Mouse (Mus musculus) ZHBTc4 (cell line): ENCODE measurements around the gene Car9.
"Not testable (repeated sequence)": the region's sequence is repeated elsewhere in the genome, so short reads cannot be mapped to it uniquely, and the experiment has no call there.

ENCODE experiments used
- DNase-seq: peaks from one replicate; pipeline ENCODE4 v3.0.0-alpha.2; 2011; ENCODE audit warnings: low read depth, low spot score

Car9 gene

DNA sequence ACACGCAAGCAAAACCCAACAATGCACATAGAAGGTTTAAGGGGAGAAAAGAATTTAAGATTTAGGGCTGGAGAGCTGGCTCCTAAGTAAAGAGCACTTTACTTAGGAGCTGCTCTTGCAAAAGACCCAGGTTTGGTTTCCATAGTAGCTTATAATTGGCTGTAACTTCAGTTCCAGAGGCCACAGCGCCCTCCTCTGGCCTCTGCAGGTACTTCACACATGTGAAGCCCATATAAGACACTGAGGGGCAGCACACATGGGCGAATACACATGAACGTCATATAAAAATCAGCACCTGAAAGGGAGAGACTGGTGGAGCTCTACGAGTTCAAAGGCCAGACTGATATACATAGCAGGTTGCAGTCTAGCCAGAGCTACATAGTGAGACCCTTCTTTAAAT lies 21.1 kb downstream of the Car9 start:
- peak; percentile 85 for DNase-seq

DNA sequence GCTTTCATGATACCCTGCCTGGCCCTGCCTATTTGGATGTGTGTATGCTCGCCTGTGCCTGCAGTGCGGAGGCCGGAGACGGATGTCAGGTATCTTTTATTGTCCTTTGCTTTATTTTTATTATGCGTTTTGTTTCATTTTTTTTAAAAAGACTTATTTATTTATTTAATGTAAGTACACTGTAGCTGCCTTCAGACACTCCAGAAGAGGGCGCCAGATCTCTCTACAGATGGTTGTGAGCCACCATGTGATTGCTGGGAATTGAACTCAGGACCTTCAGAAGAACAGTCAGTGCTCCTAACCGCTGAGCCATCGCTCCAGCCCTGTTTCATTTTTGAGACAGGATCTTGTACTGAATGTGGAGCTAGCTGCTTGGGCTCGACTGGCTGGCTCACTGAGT lies 21.7 kb downstream of the Car9 start:
- peak; percentile 54 for DNase-seq

DNA sequence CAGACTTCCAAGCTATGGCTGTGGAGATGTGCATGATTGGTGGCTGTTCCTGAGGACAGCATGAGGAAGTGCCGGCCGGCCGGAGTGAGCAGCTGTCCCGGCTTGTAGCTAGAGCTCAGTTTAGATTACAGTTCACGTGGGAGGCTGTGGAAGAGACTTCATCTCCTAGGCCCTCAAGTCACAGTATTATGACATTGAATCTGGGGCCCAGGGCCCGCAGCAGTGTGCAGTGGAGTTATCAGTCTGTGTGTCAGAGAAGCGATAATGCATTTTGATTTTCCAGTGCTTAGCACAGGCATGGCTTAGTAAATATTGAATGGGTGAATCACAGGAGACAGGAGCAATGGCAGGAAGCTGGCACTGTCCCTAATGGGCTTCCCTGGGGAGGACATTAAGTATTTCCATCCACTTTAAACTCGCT lies 23.3 kb downstream of the Car9 start:
- DNase-seq: no peak

DNA sequence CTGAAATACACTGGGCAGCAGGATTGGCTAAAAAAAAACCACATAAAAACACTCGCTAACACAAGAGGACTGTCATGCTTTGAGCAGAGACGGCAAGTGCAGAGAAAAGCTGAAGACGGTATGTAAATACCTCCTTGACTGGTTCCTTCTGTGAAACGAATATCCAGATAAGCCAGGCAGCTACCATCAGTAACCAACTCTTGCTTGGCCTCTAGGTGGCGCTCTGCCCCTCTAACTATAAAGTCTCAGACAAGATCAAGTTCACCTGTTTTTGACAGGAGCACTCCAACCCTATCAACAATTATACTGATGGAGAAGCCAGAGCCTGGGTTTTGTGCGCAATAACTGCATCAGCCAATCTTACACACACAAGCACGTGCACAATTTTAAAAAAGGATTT lies 23.8 kb downstream of the Car9 start:
- DNase-seq: peak; percentile 89

DNA sequence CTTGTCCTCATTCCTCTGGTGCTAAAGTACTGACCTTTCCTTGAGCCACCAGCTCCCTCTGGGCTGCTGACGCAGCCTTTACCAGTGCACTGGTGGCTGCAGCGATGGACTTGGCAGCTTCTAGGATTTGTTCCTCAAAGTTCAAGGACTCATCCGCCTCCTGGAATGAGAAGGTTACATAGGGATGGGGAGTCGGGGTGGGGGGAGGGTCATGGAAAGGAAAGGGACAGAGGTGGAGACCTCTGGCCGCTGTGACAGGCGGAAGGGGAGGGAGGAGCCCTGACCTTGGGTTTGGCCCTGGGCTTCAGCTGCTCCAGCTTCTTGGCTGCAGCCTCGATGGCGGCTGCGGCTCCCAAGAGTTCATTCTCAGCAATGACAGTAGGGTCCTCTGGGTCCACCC lies 26.5 kb downstream of the Car9 start:
- no peak for DNase-seq

DNA sequence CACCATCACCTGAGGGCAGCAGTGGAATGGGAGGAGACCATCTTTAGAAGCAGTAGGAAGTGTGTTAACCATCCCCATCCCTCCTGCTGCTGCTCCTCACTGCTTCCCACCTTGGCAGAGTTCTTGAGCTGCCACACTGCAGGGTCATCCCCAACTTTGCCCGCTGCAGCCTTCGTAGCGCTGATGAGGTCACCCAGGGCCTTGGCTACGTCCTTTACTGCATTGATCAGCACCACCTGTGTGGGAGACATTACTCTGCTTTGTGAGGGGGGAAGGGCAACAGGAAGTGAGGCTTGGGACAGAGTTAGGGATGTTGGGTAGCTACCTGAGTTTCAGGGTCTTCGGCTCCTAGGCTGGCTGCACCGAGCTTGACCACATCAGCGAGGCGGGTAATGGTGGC lies 28.9 kb downstream of the Car9 start:
- DNase-seq: no peak

DNA sequence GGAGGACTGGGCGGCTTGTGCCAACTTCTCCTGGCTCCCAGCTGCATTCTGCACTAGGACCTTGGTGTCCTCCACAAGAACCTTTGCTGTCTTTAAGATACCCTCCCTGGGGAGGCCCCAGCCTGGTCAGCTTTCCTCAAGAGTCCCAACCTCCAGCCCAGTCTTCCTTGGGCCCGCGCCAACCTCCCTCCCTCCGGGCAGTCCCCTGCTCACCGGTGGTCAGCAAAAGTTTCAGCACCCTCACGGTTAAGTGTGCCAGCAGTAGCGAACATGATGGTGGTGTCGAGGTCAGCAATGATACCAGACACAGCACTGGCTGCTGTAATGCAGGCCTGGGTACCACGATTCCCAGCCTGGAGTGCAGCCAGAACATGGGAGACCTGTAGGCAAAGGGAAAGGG lies 29.3 kb downstream of the Car9 start:
- DNase-seq: no peak

DNA sequence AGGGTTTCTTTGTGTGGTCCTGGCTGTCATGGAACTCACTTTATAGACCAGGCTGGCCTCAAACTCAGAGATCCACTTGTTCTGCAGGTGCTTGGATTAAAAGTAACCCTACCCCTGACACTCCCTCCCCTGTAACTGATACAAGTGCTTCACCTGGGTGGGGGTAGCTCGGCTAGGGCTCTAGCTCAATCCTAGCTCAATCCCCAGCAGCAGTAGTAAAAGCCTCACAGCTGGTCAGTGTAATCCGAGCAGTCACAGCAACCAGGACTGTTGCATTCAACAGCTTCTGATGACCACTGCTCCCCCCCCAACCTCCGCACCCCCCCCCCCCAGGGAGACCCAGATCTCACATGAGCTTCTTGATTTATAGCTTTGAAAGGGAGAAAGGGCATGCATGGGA lies 35.3 kb downstream of the Car9 start:
- no peak for DNase-seq

DNA sequence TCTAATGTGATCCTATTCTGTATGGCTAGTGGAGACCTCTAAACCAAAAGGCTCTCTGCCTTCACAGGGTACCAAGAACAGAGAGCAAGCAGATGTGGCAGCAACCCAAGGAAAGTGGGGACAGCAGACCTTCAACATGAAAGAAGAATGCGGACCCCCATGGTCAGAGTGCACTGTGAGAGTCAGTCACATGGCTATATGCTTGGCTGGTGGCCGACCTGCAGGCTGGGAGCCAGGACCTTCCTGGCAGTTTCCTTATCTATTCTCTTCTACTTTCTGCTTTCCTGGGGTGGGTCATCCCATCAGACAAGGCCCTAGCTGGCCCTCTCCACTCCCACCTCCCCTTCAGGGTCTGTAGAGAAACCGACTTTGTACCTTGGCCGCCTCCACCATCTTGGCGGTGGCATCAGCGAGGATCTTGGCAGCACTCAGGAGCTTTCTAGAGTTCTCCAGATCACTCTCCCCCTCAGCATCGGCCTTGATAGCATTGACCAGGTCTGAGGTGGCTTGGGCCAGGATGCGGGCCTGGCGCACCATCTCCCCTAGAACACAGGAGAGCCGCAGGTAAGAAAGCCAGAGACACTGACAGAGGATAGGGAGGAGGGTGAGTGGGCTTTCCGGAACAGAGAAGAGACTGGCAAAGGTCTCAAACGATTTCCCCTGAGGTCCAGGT lies 39.7 kb downstream of the Car9 start:
- no peak for DNase-seq

DNA sequence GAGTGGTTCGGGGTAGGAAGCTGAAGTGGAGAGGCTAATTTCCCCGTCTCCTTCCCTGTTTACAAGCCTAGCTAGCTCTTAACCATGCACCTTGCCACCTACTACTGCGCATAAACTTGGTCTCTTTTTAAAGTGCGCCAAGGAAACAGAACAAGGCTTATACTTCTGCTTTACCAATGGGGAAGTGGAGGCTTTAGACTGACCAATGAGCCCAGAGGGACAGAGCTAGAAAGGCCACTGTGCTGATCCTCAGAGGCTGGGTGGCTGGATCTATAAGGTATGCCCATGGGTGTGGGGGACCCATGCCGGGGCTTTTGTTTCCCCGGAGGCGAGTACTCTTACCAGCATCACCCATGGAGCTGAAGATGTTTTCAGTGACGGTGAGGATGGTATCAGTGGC lies 40.4 kb downstream of the Car9 start:
- DNase-seq: no peak

DNA sequence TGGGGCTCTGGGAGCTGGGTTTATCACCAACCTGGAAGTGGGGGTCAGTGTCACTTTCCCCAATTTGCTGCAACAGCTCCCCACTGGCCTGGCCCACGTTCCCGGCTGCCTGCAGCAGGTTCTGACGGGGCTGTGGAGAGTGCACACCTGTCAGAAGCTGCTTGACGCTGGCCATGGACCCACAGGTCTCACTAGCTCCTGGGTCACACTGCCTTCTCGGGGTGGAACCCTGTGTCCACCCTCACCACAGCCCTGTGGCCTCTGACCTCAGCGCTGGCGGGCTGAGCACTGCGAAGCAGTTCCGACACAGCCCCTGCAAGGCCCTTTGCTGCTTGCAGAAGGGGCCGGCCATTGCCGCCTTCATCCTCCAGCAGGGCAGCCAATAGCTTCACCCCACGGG lies 42.3 kb downstream of the Car9 start:
- DNase-seq: no peak

DNA sequence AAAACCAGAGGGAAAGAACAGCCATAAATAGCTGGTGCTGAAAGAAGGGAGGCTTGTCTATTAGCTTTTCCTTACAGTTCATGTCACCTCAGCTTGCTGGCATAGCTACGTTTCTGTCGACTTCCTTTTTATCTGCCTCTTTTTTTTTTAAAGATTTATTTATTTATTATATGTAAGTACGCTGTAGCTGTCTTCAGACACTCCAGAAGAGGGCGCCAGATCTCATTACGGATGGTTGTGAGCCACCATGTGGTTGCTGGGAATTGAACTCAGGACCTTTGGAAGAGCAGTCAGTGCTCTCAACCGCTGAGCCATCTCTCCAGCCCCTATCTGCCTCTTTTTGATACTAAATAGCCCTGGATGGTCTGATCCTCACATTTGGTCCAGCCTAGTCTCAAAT lies 45.1 kb downstream of the Car9 start:
- DNase-seq: not testable (repeated sequence)

DNA sequence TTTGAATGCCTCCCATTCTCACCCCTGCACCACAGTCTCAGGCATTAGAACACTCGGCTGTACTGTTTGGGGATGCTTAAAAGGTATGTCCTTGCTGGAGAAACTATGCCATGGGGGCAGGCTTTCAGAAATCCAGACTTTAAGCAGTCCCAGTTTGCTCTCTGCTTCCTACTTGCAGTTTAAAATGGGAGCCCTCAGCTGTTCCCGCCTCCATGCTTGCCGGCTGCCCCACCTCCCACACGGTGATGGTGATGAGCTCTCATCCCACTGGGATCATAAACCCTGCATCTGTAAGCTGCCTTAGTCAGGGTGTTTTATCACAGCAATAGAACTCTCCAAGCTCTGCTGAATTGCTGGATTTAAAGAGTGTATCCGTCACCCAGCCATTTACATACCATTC lies 45.7 kb downstream of the Car9 start:
- no peak for DNase-seq

DNA sequence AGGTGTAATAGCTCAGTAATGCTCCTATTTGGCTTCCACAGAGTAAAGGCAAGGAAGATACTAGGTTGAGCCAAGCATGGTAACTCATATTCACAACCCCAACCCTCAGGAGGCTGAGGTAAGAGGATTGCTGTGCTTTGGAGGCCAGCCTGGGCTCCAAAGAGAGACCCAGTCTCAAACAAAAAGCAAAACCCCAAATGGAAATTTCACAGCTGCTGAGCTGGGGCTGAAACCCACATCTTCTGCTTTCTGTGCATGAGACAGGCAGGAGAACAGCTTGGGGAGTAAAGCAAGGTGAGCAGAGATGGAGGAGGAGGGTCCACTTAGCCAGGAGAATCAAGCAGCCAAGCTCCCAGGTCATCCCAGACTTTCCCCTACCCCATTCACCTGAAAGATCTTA lies 47.1 kb downstream of the Car9 start:
- DNase-seq: no peak

DNA sequence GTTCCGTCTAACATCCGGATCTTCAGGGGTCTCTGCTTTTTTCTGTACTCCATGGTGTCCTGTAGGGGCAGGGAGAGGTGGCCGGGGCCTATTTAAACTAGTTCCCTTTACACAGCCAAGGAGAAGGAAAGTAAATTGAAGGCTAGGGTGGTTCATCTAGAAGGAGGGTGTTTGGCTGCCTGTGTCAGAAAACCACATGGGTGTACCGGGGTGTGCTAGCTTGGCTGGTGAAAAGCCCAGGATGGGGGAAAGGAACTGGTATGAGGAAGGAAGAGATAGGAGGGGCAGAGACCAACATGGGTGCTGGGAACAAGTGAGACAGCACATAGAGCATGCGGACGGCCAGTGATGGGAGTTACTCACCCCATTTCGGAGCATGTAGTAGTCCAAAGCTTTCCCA lies 49.2 kb downstream of the Car9 start:
- DNase-seq: no peak

DNA sequence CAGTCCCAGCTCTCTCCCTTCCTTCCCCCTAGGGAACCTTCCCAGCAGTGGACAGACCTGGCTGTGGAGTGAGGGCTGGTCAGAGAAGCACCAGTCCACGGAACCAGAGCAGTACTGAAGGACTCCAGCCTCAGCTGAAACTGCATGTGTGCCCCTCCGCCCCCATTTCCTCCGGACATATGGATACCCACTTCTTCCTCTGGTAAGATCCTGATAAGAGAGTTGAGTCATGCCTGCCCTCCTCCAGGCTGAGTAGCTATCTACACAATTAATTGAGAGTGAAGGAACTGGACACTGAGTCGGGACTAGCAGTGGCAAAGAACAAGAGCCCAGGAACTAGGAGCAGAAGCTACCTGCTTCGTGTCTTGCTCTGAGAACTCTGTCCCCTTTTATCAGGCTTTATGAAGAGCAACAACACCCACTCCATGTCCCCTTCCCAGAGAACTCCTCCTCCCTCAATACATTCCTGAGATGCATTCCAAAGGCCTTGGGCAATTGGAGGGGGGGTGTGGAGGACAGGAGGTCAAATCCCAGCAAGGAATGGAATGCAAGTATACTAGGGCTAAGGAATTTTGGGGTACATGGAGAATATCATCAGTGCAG lies 51.4 kb downstream of the Car9 start:
- peak; percentile 88 for DNase-seq

DNA sequence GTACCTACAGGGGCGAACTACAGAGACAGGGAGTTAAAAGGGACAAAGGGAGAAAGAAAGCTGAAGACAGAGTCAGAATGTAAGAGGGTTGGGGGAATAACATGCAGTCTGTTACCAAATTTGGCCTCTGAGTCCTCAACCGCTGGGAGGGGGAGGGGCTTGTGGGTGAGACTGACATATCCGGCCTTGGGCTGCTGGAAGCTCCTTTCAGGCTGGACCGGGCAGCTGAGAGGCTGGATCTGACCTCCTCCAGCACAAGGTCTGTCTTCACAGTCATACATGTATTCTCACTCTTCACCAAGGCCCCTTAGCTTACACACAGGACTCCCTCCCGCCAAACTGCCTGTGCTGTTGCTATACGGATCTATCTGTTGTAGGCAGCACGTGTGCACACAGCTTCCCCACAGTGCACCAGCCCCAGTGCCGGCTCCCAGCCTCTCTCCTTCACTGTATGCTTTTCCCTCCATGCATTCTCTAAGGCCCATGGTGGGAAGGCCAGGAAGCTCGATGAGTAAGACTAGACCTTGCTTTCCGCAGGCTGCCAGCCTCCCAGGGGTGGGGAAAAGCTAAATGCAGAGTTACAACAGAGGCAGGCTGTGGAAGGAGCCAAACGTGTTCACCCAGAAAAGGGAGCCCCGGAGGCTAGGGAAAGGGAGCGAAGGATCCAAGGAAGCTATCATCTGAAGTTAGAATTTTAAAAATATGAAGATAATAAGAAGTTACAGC lies 52.0 kb downstream of the Car9 start:
- DNase-seq: peak; percentile 77

DNA sequence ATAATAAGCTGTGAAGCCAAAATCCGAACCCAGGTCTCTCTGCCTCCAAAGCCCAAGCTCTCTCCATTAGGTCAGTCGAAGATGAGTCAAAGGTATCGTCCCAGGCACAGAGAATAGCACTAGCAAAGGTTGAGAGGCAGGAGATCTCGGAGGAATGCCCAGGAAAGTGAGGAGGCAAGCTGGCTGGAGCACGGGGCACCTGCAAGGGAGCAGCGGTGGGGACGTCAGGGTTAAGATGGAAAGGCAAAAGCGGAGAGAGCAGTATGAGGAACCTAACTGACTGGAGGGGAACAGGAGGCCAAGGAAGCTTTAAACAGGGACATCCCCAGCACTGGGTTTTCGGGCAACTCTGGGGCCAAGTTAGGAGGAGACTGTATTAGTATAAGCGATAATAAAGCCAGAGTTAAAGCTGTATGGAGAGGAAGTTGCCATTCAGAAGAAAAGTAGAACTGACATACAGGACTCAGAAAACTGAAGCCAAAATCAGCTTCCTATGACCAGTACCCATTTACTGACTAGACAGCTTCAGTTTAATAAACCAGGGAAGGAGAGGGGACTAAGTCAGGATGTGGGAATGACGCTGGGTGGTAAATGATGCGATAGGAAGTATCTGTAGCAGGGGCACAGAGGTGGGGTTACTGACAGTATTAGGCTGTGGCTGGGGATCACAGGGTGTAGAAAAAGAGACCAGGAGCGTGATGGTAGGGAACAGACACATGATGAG lies 52.9 kb downstream of the Car9 start:
- DNase-seq: no peak

DNA sequence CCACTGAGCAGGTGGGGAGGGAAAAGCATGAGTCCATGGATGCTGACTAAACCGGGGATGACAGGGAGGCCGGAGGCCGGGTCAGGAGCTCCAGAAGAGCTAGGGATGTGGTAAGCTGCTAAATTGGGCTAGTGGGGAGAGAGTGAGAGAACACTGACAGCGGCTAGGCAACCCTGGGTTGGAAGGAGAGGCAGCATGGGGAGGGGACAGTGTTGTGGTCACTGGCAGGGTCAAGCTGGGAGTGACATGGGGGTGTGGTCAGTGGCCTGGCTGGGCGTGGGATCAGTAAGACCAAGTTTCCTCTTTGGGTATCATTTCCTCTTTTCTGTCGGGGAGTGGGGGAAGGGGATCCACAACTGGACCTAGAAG lies 53.5 kb downstream of the Car9 start:
- DNase-seq: no peak

DNA sequence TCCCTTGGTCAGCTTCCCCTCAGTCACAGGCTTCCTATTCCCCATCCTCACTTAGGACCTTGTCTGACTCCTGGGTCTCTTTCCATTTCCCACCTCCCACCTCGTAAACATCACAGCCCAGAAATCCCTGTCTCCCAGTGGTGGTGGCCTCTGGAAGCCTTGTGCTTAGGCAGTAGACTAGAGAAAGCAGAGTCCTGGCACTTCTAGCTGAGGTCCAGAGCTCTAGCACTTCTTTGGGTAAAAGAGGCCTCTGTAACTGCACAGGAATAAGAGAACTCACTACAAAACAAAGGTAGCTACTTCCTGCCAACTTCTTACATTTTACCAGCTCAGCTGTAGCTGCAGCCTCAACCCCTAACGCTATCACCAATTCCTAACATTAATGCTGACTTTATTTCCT lies 54.2 kb downstream of the Car9 start:
- DNase-seq: no peak

DNA sequence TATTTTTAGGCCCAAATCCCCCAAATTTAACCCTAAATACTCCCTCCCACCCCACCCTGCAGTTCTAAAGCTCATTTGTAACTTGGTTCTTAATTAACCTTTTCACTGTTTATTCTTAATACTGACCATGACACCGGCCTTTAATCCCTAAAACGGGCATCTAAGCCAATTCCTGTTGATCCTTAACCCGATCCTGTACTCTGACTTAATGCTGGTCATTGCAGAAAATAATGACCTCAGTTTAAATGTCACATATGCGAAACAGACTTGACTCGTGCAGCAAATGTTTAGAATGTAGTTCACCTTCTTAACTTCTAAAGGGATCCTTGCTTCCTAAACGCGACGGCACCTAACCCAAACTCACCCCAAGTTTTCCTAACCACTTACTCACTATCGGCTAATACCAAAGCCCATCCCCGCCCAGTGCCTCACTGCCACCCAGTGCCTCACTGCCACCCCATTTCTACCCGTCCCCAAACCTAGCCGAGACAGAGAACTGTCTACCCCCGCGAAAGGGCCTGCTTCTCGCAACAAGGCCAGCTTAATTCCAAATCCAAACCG lies 54.8 kb downstream of the Car9 start:
- DNase-seq: no peak
